Mouse (Mus musculus) retina, embryonic 14.5 days (tissue): ENCODE results near the gene Clec4f.
"Not testable (repeated sequence)": the region's sequence is repeated elsewhere in the genome, so short reads cannot be mapped to it uniquely, and the experiment has no call there.

Experiments
- DNase-seq: peaks from one replicate; pipeline ENCODE4 v3.0.0-alpha.2; 2015; ENCODE audit warnings: low spot score

The Clec4f gene

GRCm38 (mm10) chr6:83656087-83656486, at the start of gene Clec4f:
Gene Clec4f (minus strand): TSS chr6:83656187.
- DNase-seq: no peak

GRCm38 (mm10) chr6:83704701-83705100, 48.7 kb upstream of the Clec4f start:
- DNase-seq: no peak

- no peak for DNase-seq
Observed at GRCm38 (mm10) chr6:83704294-83704693, 48.3 kb upstream of the Clec4f start.

- DNase-seq: no peak
Observed at GRCm38 (mm10) chr6:83703722-83704078, 47.7 kb upstream of the Clec4f start.

GRCm38 (mm10) chr6:83703000-83703721, 47.2 kb upstream of the Clec4f start:
- no peak for DNase-seq

GRCm38 (mm10) chr6:83702146-83702999, 46.4 kb upstream of the Clec4f start:
- no peak for DNase-seq

GRCm38 (mm10) chr6:83701001-83701400, 45.0 kb upstream of the Clec4f start:
- no peak for DNase-seq

- no peak for DNase-seq
Observed at GRCm38 (mm10) chr6:83699971-83700370, 44.0 kb upstream of the Clec4f start.

- peak; percentile 23 for DNase-seq
Observed at GRCm38 (mm10) chr6:83697932-83698331, 41.9 kb upstream of the Clec4f start.

GRCm38 (mm10) chr6:83696684-83697083, 40.7 kb upstream of the Clec4f start:
- no peak for DNase-seq

GRCm38 (mm10) chr6:83695731-83696130, 39.7 kb upstream of the Clec4f start:
- peak; percentile 63 for DNase-seq

GRCm38 (mm10) chr6:83693835-83694234, 37.8 kb upstream of the Clec4f start:
- peak; percentile 93 for DNase-seq

GRCm38 (mm10) chr6:83692962-83693361, 37.0 kb upstream of the Clec4f start:
- no peak for DNase-seq

- DNase-seq: no peak
Observed at GRCm38 (mm10) chr6:83690936-83691335, 34.9 kb upstream of the Clec4f start.

GRCm38 (mm10) chr6:83690277-83690676, 34.3 kb upstream of the Clec4f start:
- DNase-seq: peak; percentile 85

GRCm38 (mm10) chr6:83689374-83689773, 33.4 kb upstream of the Clec4f start:
- no peak for DNase-seq

GRCm38 (mm10) chr6:83677757-83678156, 21.8 kb upstream of the Clec4f start, which contains the start of gene Cd207:
Gene Cd207 (minus strand): TSS chr6:83677857.
- DNase-seq: no peak

GRCm38 (mm10) chr6:83673395-83673794, 17.4 kb upstream of the Clec4f start:
- DNase-seq: peak; percentile 92

- DNase-seq: no peak
Observed at GRCm38 (mm10) chr6:83665009-83665408, 9.0 kb upstream of the Clec4f start.

GRCm38 (mm10) chr6:83660821-83661220, 4.8 kb upstream of the Clec4f start:
- DNase-seq: no peak

- DNase-seq: no peak
Observed at GRCm38 (mm10) chr6:83646715-83647114, 9.3 kb downstream of the Clec4f start.

GRCm38 (mm10) chr6:83635329-83635728, 20.7 kb downstream of the Clec4f start:
- no peak for DNase-seq

- DNase-seq: not testable (repeated sequence)
Observed at GRCm38 (mm10) chr6:83634631-83635030, 21.4 kb downstream of the Clec4f start.
